Mouse (Mus musculus) R1 (cell line): ENCODE measurements around the gene Aplp2.

Experiments
- DNase-seq: peaks from one replicate; pipeline ENCODE4 v3.0.0-alpha.2; 2018; ENCODE audit warnings: low read depth, low spot score

Aplp2 gene

DNA sequence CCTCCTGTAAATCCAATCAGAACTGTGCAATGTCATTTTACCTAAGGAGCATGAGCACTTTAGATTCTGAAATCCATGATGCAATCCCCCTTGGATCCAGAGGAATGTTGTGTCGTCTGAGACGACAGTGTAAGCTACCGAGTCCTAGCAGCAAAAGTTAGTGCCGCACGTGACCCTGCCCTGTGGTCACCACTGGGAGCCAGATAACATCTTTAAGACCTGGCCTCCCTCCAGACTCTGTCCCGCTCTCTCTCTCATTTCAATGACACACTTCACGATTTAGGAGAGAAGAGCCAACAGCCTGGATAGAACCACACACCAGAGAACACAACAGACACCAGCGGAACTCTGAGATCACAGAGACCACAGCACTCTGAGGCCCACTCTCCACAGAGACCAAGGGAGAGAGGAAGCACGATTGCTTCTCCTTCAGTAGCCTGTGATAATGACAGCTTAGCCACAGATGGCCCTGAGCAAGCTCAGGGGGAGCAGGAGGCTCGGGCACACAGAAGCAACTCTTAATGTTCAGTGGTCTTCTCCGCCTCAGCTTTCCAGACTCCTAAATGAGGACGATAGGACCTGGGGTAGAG lies 83.6 kb downstream of the Aplp2 start:
- no peak for DNase-seq

DNA sequence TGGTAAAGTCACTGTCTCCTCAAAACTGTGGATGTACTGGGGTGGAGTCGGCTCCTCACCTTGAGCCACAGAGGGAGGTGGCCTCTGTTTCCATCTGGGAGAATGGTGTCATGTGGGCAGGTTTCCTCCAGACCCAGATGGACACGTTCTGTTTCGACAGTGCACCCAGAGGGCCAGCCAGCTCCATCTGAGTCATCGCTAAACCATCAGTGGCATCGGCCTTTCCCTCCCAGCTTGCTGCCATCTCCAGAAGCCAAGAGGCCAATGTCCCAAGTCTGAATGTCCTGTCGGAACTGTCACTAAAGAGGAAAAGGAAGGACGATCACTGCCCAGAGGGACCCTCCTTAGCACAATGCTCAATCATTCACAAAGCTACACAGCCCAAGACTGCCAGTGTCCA lies 85.5 kb downstream of the Aplp2 start:
- no peak for DNase-seq

DNA sequence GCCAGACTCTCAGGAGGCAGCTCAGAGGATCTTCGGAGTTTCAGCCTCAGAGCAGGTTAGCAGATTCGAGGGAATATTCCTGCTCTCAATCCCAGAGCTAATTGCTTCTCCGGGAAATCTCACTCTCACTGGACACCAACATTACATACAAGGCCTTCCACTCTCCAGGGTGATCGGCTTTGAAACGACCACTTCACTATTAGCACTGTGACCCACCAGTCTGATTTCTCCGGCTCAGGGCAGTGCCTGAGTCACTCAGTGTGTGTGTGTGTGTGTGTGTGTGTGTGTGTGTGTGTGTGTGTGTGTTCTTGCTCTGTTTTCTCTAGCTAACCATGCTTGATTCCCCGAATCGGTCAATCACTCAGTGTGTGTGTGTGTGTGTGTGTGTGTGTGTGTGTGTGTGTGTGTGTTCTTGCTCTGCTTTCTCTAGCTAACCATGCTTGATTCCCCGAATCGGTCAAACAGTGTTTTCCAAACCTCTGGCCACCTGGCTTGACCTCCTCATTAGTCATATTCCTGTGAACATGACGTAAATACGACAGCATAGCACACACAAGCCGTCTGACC lies 89.1 kb downstream of the Aplp2 start:
- no peak for DNase-seq

GRCm38 (mm10) chr9:31120533-31120915 lies 91.1 kb downstream of the Aplp2 start:
- DNase-seq, result no peak

- DNase-seq, result peak; percentile 87
These were observed 91.6 kb downstream of the Aplp2 start for GRCm38 (mm10) chr9:31119882-31120532.

DNA sequence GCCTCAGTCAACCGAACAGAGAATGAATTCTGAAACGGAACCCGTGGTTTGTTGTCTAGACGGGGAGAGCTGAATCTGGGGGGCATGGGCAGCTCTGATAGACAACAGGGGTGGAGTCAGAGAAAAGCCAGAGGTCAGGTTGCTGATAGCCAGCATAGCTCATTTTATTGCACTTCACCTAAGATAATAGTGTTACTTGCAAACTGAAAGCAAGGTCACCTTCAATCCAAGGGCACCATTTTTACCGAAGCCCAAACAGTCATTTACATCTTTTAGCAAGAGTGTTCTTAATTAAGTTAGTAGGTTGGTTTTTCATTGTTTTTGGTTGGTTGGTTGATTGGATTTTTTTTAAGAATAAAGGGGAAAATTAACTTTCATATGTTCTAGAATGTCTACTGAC lies 92.2 kb downstream of the Aplp2 start:
- peak; percentile 44 for DNase-seq

DNA sequence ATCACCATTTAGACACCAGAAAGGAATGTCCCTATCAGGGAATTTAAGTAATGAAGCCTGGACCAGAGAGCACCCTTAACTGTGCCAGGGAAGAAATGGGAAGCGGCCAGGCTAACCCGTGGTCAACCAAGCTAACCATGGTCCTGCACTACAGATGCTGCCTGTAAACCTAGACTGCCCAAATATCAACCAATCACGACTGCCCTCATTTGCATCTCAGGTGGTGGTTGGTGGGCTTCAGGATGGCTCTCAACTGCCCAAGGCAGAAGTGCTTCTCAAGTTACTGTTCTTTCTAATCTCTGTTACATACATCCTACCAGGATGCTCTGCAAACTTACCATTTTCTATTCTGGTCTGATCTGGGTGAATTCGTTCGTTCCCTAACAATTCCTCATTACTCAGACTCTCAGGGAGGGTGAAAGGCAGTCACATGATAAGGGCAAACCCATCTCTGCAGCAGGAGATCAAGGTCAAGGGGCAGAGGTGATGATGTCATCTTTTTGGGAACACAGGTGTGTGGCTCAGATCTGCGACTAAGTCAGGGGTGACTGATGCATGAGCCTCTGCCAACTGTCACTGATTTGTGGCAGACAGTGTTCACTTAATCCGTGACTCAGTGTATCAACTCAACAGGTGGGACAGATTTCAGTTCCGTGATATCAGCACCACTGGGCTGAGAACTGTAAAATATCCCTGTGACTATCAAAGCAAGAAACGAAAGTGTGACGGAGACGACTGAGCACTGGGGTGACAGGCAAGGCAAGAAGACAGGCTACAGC lies 92.9 kb downstream of the Aplp2 start:
- peak; percentile 77 for DNase-seq

DNA sequence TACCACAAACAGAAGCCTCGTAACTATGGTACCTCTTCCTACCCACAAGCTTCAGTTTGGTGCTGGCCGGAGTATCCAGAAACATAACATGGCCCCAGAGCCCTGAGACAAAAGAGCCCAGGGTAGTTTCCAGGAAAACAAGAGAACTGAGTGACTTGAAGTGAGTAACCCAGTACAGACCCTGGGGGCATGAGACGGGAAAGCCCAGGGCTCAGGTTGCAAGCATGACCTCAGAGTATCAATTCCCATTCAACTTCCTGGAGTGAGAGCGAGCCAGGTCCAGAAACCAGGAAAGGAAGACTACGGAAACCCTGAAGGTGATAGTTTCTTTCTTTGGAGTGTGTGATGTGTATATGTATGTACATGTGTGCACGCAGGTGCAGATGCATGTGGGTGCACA lies 94.1 kb downstream of the Aplp2 start:
- peak; percentile 69 for DNase-seq

GRCm38 (mm10) chr9:31117088-31117487 lies 94.5 kb downstream of the Aplp2 start:
- no peak for DNase-seq

GRCm38 (mm10) chr9:31115586-31115985 lies 96.0 kb downstream of the Aplp2 start:
- no peak for DNase-seq

DNA sequence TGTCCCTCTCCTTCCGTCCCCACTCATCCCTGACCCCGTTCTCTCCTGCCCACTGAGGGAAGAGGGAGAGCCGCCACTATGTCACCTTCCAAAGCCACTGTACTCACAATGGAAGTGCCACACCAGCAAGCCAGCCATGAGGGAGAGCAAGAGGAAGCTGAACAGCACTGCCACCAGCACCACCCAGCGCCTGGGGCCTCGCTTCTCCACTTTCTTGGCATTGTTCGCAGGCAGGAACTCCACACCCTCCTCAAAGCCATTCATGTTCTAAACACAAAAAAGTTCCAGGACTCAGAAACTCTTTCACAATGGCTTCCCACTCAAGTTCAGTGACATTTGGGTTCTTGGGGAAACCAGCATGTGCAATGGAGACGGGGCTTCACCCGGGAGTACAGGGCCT lies 103.2 kb downstream of the Aplp2 start:
- DNase-seq, result no peak
